Mouse (Mus musculus) embryonic facial prominence, embryonic 11.5 days (tissue): ENCODE measurements around the gene Antxr2. TPM values are rescaled to one million over a fixed set of nuclear protein-coding genes. Genes with fewer than 3 reads are reported as not detected.

Experiments
- ATAC-seq: fragments of 200-750 bp; cut with Nextera tagmentation; replicated peaks from 2 replicates; pipeline ENCODE4 v1.8.0; 2017; ENCODE audit warnings: low read depth; ENCODE audit not compliant: insufficient number of reproducible peaks, low FRiP score, low TSS enrichment
- DNase-seq: peaks from one replicate; pipeline ENCODE4 v3.0.0-alpha.2; 2015; ENCODE audit warnings: low spot score
- H3K27ac ChIP-seq: fragments of 300-500 bp; sonication (generic); replicated peaks from 2 replicates; pipeline ENCODE4 v1.5.1; 2014; ENCODE audit warnings: mild to moderate bottlenecking, low read depth, low read length, control low read depth
- H3K27me3 ChIP-seq: fragments of 300-500 bp; sonication (generic); 2 replicates; pipeline ENCODE4 v1.6.1; 2014; ENCODE audit warnings: mild to moderate bottlenecking, low read length, moderate library complexity, mixed read lengths; ENCODE audit not compliant: control insufficient read depth, insufficient read depth
- H3K36me3 ChIP-seq: fragments of 300-500 bp; sonication (generic); replicated peaks from 2 replicates; pipeline ENCODE4 v1.6.1; 2014; ENCODE audit warnings: low read depth, mild to moderate bottlenecking, low read length, moderate library complexity, mixed read lengths; ENCODE audit not compliant: control insufficient read depth, insufficient read depth
- H3K4me1 ChIP-seq: fragments of 300-500 bp; sonication (generic); 2 replicates; pipeline ENCODE4 v1.6.1; 2014; ENCODE audit warnings: low read length, mixed read lengths; ENCODE audit not compliant: control insufficient read depth, insufficient read depth
- H3K4me2 ChIP-seq: fragments of 300-500 bp; sonication (generic); 2 replicates; pipeline ENCODE4 v1.6.1; 2014; ENCODE audit warnings: low read depth, mild to moderate bottlenecking, control low read depth, low read length, moderate library complexity
- H3K4me3 ChIP-seq: fragments of 300-500 bp; sonication (generic); 2 replicates; pipeline ENCODE4 v1.5.1; 2014; ENCODE audit warnings: low read depth, low read length, control low read depth
- H3K9ac ChIP-seq: fragments of 300-500 bp; sonication (generic); replicated peaks from 2 replicates; pipeline ENCODE4 v1.6.1; 2014; ENCODE audit warnings: mild to moderate bottlenecking, control low read depth, low read length
- H3K9me3 ChIP-seq: fragments of 300-500 bp; sonication (generic); replicated peaks from 2 replicates; pipeline ENCODE4 v1.6.1; 2016; ENCODE audit warnings: mild to moderate bottlenecking, low read length, inconsistent platforms, mixed read lengths; ENCODE audit not compliant: control insufficient read depth
- WGBS: fragments of 180-500 bp; shearing (Covaris S2); extraction: QIAGEN DNeasy Blood & Tissue Kit; methylation state at CpG from one replicate; pipeline ENCODE4 v1.1.7; 2014; 5-methylcytosine and 5-hydroxymethylcytosine counted together
- polyA plus RNA-seq: library from polyadenylated mRNA; unstranded; fragments of >200 nt; fragmentation: Nextera tagmentation; extraction: Ambion mirVana; gene quantifications from 2 replicates; pipeline ENCODE4 v1.2.1, GENCODE M21; 2014

Gene Antxr2
- polyA plus RNA-seq, 1 experiment from 2014 or later, result 20.4 TPM

GRCm38 (mm10) chr5:97867921-97868320 lies 162.9 kb downstream of the Antxr2 start:
- WGBS, result 84% methylated on average over 2 of the region's 2 CpGs
- Histone ChIP-seq H3K27ac (no peak overlapping the region), H3K4me3 (no peak overlapping the region), H3K9ac (no peak overlapping the region), H3K4me1 (no peaks in the 10 kb centered on the region), H3K27me3 (no peaks in the 10 kb centered on the region), H3K36me3 (no peaks in the 10 kb centered on the region), H3K9me3 (no peaks in the 10 kb centered on the region), H3K4me2 (no peak overlapping the region)
- no peak for DNase-seq
- no peak for ATAC-seq

- H3K27me3 ChIP-seq, result no peaks in the 10 kb centered on the region
- 90% methylated on average over 3 of the region's 3 CpGs for WGBS
- ATAC-seq (no peak), DNase-seq (no peak)
- H3K4me1 ChIP-seq, result no peaks in the 10 kb centered on the region
- H3K4me3 ChIP-seq, result no peak overlapping the region
- H3K9ac ChIP-seq, result no peak overlapping the region
- H3K4me2 ChIP-seq, result no peak overlapping the region
- H3K27ac ChIP-seq, result no peak overlapping the region
- H3K9me3 ChIP-seq, result no peaks in the 10 kb centered on the region
- no peaks in the 10 kb centered on the region for H3K36me3 ChIP-seq
Observed at GRCm38 (mm10) chr5:97866975-97867374, 163.9 kb downstream of the Antxr2 start.

- Histone ChIP-seq H3K36me3 (no peaks in the 10 kb centered on the region), H3K4me1 (no peaks in the 10 kb centered on the region), H3K4me2 (no peak overlapping the region), H3K4me3 (no peak overlapping the region), H3K27ac (no peak overlapping the region), H3K9me3 (no peaks in the 10 kb centered on the region), H3K27me3 (no peaks in the 10 kb centered on the region), H3K9ac (no peak overlapping the region)
- ATAC-seq (no peak), DNase-seq (no peak)
Observed at GRCm38 (mm10) chr5:97857101-97857500, 173.7 kb downstream of the Antxr2 start.

GRCm38 (mm10) chr5:97851981-97852748 lies 178.7 kb downstream of the Antxr2 start:
- no peaks in the 10 kb centered on the region for H3K4me1 ChIP-seq
- H3K4me3 ChIP-seq, result no peak overlapping the region
- H3K27ac ChIP-seq, result no peak overlapping the region
- no peaks in the 10 kb centered on the region for H3K27me3 ChIP-seq
- H3K4me2 ChIP-seq, result no peak overlapping the region
- H3K36me3 ChIP-seq, result no peaks in the 10 kb centered on the region
- no peak overlapping the region for H3K9ac ChIP-seq
- ATAC-seq (no peak), DNase-seq (no peak)
- H3K9me3 ChIP-seq, result no peaks in the 10 kb centered on the region
- 90% methylated on average over 5 of the region's 5 CpGs for WGBS

GRCm38 (mm10) chr5:97847204-97847895 lies 183.5 kb downstream of the Antxr2 start:
- H3K4me1 ChIP-seq, result no peaks in the 10 kb centered on the region
- H3K36me3 ChIP-seq, result no peaks in the 10 kb centered on the region
- H3K27ac ChIP-seq, result no peak overlapping the region
- DNase-seq (no peak), ATAC-seq (no peak)
- H3K4me2 ChIP-seq, result no peak overlapping the region
- no peaks in the 10 kb centered on the region for H3K9me3 ChIP-seq
- 83% methylated on average over 10 of the region's 10 CpGs for WGBS
- no peaks in the 10 kb centered on the region for H3K27me3 ChIP-seq
- H3K4me3 ChIP-seq, result no peak overlapping the region
- no peak overlapping the region for H3K9ac ChIP-seq

GRCm38 (mm10) chr5:97846503-97846902 lies 184.3 kb downstream of the Antxr2 start:
- H3K4me2 ChIP-seq, result no peak overlapping the region
- H3K36me3 ChIP-seq, result no peaks in the 10 kb centered on the region
- no peak overlapping the region for H3K27ac ChIP-seq
- ATAC-seq (no peak), DNase-seq (no peak)
- H3K4me3 ChIP-seq, result no peak overlapping the region
- H3K9me3 ChIP-seq, result no peaks in the 10 kb centered on the region
- WGBS, result 93% methylated on average over 2 of the region's 2 CpGs
- H3K9ac ChIP-seq, result no peak overlapping the region
- no peaks in the 10 kb centered on the region for H3K4me1 ChIP-seq
- no peaks in the 10 kb centered on the region for H3K27me3 ChIP-seq

GRCm38 (mm10) chr5:97842016-97842415 lies 188.8 kb downstream of the Antxr2 start:
- 79% methylated on average over 1 of the region's 1 CpGs for WGBS
- ATAC-seq, result no peak

GRCm38 (mm10) chr5:97839924-97840279 lies 190.9 kb downstream of the Antxr2 start:
- Histone ChIP-seq H3K9me3 (no peaks in the 10 kb centered on the region), H3K4me2 (no peak overlapping the region), H3K27ac (no peak overlapping the region), H3K4me3 (no peak overlapping the region), H3K27me3 (no peaks in the 10 kb centered on the region), H3K9ac (no peak overlapping the region), H3K4me1 (no peaks in the 10 kb centered on the region), H3K36me3 (no peaks in the 10 kb centered on the region)
- no peak for DNase-seq
- ATAC-seq, result no peak

More at GRCm38 (mm10) chr5:97842016-97842415, 188.8 kb downstream of the Antxr2 start:
- no peaks in the 10 kb centered on the region for H3K9me3 ChIP-seq
- no peak overlapping the region for H3K9ac ChIP-seq
- no peak overlapping the region for H3K4me3 ChIP-seq
- no peaks in the 10 kb centered on the region for H3K4me1 ChIP-seq
- H3K27ac ChIP-seq, result no peak overlapping the region
- no peak for DNase-seq
- H3K4me2 ChIP-seq, result no peak overlapping the region
- H3K36me3 ChIP-seq, result no peaks in the 10 kb centered on the region
- H3K27me3 ChIP-seq, result no peaks in the 10 kb centered on the region
